Mouse (Mus musculus): ENCODE measurements around the gene Pde2a. TPM values are rescaled to one million over a fixed set of nuclear protein-coding genes. Genes with fewer than 3 reads are reported as not detected.

Pde2a gene
- 100 to 1,000 TPM; 320 to 356 (median 336) TPM for total RNA-seq (2022)

DNA sequence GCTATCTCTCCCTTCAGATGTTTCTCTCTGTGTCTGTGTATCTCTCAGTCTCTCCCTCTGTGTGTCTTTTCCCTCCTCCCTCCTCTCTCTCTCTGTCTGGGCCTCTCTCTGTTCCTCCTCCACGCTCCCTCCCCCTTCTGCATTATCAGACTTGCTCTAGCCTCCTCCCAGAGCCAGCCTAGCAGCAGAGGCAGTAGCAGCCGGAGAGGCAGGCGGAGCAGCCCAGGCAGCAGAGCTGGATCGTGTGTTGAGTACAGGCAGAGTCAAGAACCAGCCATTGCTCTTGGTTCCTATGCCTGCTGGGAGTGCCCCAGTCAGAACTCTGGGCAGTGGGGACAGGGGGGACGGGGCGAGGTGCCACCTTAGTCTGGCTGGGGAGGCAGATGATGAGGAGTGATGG is at the start of gene Pde2a:
Gene Pde2a (plus strand): TSS at position 163 of the 400 bp plus-strand sequence.
- peak; percentile 81 to 82 for DNase-seq (ENCODE audit: low spot score in 2 of 2)

DNA sequence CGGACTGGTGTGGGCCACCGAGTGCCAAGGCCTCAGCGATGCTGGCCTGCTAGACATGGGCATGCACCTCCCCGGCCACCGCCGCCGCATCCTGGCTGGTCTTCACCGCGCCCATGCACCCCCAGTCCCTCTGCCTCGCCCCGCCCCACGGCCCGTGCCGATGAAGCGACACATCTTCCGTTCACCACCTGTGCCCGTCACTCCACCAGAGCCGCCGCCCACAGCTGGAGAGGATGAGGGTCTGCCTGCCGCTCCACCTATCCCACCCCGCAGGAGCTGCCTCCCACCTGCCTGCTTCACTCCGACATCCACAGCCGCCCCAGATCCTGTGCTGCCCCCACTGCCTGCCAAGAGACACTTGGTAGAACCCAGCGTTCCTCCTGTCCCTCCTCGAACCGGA is 48.4 kb upstream of the Pde2a start:
- no peak for DNase-seq (ENCODE audit: low spot score in 2 of 2)

GRCm38 (mm10) chr7:101374155-101374554 is 47.3 kb upstream of the Pde2a start:
- no peak for DNase-seq (ENCODE audit: low spot score in 2 of 2)

DNA sequence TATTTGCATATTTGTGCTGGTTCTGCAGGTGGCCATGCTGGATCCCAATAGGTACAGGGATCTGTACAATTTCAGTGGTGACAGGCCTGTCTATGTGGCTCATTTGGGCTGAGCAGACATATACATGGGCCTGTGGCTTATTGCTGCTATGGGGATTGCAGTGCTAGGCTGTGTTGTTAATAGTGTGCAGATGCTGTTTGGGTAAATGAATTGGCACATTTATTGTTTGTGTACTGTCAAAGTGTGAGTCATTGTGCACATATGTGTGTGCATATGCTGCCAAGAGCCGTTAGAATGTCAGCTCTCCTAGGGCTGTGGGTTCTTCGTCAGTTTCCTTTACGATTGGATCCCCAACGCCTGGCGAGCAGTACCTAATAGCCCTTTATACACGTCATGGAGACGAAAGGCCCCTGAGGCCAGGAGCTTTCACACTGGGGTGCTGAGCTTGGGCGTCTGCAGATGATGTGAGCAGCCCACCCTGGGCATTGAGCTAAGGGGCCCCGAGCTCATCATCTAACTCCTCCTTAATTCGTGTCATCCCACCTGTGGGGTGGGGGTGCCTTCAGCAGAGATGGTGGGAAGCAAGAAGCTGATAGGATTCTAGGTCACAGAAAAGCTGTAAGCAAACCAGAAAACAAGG is 44.7 kb upstream of the Pde2a start:
- DNase-seq (ENCODE audit: low spot score in 2 of 2): peak in 1 of 2 experiments; percentile 42

DNA sequence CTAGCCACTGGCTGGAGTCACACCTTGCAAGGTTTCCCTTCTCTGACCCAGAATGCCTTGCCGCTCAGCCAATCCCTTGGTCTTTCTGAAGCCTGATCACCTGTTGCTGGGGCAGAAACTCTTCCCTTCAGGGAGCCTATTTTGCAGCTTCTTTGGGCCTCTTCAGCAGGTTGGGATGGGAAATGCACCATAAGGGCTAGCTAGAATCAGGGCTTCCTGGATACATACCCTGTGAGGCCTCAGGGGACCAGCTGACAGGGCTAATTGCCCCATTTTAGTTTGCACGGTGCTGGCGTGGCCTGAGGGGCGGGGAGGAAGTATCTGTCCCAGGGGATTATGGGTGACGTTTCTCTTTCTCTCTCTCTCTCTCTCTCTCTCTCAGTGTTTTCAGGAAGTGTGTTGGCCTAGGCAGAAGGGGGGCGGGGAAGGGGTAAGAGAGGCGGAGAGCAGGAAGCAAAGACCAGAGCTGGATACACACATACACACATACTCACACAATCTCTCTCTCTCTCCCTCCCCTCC is 43.7 kb upstream of the Pde2a start:
- no peak for DNase-seq (ENCODE audit: low spot score in 2 of 2)

DNA sequence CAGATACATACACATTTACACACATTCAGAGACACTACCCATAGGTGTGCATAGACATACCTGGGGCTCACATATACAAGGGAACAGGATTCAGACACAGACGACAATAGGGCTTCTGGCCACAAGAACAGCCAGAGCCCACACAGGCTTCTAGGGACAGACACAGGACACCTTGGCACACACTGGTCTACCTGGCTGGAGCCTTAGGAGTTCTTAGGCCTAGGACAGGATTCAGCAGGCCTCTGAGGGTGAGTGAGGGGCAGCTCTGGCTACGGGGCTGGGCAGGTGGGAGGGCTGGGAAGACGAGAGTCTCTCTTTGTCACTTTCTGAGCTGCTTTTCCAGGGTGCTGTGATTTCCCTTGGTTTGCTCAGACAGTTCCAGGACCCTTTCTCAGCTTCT is 43.2 kb upstream of the Pde2a start:
- DNase-seq (ENCODE audit: low spot score in 2 of 2): no peak

DNA sequence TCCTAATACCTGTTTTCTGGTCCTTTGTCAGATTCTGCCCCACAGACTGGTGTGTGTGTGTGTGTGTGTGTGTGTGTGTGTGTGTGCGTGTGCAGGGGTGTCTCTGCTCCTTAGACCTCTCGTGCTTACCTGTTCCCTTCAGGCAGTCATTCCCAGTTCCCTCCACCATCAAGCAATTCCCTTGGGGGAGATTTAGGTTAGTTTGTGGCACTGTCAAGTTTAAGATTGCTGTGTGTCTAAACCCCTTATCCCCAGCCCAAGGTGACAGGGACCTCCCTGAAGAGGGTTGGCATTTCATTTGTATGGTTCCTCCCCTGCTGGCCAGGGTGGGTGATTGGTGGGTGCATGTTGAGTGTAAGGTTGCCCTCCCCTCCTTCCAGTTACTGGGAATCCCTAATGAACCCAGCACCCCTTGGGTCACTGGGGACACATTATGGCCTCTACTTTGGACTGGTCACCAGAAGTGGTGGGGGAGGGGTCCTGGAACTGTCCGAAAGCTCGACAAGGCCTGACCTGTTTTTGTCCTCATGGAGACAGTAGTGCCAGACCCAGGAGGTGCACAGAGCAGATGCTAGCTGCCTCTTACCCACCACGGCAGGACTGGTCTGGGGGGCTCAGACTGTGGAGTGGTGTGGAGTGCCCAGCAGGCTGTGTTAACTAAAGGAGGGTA is 42.6 kb upstream of the Pde2a start:
- no peak for DNase-seq (ENCODE audit: low spot score in 2 of 2)

DNA sequence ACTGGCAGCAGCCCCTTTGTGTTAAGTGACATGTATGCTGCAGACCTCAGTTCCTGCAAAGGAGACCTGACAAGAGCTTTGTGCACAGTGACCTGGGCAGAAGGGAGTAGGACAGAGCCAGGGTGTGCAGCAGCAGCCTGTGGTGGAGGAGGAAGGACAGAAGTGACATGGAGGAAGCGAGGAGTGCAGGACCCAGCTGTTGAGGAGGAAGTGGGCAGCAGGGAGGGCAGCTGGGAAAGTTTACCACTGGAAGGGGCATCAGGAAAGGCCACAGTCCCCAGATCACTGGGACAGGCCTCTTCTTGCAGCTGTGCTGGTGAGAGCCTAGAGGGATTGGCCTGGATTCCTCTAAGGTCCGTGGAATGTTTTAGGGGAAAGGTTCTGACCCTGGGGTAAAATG is 41.8 kb upstream of the Pde2a start:
- DNase-seq (ENCODE audit: low spot score in 2 of 2): no peak

DNA sequence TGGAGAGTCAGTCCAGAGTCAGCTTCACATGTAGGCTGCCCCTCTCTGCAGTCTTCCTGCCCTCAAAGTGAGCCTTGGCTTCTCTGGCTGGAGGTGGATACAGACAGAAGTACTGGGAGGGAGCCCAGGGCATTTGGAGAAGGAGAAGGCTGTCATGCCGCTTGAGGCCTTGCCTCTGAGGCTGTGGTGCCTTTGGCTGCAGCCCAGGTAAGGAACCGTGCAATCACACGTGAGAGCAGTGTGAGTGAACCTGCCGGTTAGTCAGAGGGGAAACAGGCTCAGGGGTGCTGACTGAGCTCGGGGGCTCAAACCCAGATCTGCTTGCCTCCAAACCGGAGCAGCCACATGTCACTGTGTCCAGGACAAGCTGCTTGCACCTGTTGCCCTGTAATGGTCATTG is 40.0 kb upstream of the Pde2a start:
- no peak for DNase-seq (ENCODE audit: low spot score in 2 of 2)

DNA sequence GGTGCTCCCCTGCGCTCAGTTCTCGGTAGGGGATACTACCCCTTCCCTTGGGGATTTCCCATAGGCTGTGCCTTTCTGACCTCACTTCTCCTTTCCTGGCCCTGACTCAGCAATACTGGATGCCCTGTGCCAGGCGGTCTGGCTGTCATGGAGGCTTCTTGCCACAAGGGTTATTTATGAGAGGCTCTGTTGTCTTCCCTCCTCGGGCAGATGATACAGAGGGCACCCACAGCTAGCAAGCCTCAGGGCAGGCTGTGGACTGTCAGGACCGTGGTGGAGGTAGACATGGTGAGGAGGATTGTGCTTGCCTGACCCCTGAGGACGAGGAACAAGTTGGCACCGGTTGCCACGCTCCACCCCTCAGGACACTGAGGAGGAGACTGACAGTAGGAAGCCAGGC is 39.1 kb upstream of the Pde2a start:
- DNase-seq (ENCODE audit: low spot score in 2 of 2): no peak

DNA sequence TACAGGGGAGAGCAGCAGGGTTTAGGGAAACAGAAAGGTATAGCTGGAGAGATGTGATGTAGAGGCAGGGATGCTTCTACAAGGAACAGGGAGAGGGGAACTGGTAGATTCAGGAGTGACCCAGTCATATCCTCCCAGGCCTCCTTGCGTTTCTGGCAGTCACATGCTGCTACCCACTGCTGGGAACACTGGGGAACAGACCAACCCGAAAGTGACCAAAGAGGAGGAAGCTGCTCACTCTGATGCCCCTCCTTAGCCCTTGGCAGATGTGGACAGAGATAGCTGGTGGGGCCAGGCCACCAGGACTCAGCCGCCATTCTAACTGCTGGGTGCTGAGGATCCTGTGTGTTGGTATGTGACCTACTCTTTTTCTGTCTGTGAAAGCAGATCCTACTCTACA is 37.7 kb upstream of the Pde2a start:
- no peak for DNase-seq (ENCODE audit: low spot score in 2 of 2)

DNA sequence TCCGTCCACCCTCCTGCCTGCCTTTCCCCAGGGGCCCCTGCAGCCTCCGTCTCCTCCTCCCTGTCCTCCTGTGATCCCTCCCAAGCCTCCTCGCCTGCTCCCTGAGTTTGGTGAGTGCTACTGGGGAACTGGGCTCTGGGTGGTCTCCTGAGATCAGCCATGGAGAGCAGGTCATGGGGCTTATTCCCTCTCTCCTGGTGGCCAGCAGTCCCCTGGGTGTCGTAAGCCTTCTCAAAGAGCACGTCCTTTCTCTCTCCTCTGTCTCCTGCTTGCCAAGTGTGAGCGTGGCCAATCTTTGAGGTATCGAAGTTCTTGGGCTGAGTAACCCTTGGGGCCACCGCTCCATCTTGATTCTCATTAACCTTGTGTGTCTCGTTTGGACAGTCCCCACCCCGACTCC is 36.6 kb upstream of the Pde2a start:
- no peak for DNase-seq (ENCODE audit: low spot score in 2 of 2)

DNA sequence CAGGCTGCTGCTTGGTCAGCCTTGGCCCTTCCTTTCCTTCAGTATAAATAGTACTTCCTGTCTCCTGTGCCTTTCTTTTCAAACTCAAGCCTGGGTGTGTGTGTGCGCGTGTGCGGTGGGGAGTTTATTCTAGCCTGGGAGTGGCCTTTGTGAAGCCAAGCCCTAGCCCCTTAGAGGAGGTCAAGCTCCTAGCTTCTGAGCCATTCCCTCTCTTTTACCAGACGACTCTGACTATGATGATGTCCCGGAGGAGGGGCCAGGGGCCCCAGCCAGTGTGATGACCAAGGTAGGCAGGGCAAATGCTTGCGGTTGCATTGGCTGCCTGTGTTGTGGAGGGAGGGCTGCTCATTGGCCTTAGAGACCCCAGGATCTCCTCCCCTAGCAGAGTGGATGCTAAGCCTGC is 36.2 kb upstream of the Pde2a start:
- DNase-seq (ENCODE audit: low spot score in 2 of 2): no peak

DNA sequence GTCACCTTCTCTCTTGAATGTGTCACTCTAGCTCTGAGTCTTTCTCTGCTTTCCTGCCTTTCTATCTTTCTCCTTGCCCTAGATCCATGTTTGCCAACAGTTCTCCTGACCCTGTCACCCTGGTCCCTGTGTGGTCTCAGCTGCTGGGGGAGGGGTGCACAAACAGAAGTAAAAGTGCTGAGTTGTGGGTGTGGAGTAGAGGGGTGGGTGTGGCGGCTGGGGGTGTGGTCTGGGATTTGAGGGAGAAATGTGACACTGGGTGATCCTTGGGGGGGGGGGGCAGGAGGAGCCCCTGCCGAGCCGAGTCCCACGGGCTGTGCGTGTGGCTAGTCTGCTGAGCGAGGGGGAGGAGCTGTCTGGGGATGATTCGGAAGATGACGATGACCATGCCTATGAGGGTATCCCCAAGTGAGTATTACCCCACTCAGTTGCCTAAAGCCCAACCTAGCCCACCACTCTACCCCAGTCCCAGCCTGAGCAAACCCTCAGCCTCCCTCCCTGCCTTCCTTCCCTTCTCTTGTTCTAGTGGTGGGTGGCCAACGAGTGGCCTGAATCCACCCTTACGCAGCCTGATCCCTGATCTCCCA is 35.5 kb upstream of the Pde2a start:
- no peak for DNase-seq (ENCODE audit: low spot score in 2 of 2)

DNA sequence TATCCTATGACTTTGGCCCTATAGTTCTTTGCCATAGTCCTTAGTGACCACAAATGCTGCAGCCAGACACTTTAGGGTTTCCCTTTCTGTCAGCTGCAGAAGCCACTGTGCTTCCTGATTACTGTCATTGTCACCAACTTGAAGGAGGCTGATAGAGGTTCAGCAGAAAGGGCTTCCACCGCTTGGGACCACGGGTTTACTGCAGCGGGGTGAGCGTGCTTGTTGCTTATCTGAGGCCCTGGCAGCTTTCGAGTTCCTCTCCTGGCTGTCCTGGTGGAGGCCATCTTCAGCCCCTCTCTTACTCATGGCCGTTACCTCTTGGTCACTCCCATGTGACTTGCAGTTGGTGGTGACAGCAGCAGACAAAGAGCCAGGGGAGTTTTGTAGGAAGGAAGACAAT is 32.2 kb upstream of the Pde2a start:
- no peak for DNase-seq (ENCODE audit: low spot score in 2 of 2)

GRCm38 (mm10) chr7:101391909-101392479 is 29.5 kb upstream of the Pde2a start:
- DNase-seq (ENCODE audit: low spot score in 2 of 2): no peak

GRCm38 (mm10) chr7:101393015-101393414 is 28.5 kb upstream of the Pde2a start:
- no peak for DNase-seq (ENCODE audit: low spot score in 2 of 2)

DNA sequence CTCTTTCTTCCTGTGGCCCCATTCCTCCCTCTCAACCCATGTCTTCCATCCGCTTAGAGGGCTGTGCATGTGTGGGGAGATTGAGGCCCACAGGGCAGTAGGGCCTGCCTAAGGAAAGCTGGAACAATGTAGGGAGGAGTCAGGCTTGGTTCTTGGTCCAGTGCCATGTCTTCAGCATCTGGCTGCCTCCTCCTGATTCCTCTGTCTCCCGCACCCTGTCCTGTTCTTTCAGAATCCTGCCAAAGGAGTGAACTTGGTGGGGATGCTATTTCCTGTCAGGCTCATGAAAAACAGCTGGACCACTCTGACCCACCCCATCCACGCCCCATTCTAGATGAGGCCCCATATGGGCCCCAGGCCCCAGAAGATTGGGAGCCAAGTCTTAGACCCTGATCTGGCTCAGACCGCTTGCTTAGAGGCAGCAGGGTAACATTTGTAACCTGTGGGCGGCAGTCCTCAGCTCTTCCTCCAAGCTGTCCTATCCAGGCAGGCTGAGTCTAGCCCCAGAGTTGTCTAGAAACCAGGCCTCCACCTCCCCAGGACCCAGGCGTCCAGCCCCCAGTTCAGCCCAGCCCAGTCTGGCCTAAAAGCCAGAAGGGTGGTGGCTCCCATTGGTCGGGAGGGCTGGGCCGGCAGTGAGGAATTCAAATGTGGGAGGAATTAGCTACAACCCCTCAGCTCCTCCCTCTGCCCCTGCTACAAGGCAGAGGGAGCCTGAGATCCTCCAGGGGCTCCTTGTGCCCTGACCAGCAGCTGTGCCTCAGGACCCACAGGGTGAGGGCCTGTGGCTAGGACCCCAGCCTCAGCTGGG is 27.6 kb upstream of the Pde2a start:
- DNase-seq (ENCODE audit: low spot score in 2 of 2): no peak

GRCm38 (mm10) chr7:101394569-101394968 is 26.9 kb upstream of the Pde2a start:
- DNase-seq (ENCODE audit: low spot score in 2 of 2): no peak

DNA sequence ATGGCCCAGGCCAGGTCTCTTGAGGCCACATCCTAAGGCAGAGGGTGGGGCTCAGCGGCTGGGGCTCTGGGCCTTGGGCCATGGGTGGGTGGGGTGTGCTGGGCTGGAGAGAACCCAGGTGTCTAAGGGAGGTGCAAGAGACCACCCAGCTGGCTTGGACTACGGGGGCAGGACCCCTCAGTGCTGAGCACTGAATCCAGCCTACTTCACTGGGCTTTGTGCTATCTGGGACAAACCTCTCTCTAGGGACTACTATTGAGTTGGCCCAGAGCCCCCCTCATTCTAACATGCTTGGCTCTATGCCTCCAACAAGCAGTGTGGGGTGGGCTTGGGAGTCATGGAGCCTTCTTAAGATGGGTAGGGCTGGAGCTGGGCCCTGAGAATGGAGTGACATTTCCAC is 26.0 kb upstream of the Pde2a start:
- no peak for DNase-seq (ENCODE audit: low spot score in 2 of 2)

DNA sequence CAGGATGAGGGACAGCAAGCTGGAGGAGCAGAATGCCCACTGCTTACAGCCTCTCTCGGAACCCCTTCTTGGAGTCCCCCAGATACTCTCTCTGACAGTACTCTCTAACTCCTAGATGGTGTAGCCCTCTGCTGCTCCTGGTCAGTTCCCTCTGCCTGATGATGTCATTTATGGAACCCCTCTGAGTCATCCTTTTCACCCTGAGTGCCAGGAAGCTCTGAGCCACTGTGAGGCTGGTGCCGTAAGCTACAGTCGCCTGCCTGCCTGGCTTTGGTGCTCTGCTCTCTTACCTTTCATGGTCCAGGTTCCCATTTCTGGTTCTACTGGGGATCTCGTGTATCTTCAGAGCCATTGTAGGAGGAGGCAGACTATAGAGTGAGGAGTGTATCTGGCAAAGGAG is 24.3 kb upstream of the Pde2a start:
- DNase-seq (ENCODE audit: low spot score in 2 of 2): no peak

DNA sequence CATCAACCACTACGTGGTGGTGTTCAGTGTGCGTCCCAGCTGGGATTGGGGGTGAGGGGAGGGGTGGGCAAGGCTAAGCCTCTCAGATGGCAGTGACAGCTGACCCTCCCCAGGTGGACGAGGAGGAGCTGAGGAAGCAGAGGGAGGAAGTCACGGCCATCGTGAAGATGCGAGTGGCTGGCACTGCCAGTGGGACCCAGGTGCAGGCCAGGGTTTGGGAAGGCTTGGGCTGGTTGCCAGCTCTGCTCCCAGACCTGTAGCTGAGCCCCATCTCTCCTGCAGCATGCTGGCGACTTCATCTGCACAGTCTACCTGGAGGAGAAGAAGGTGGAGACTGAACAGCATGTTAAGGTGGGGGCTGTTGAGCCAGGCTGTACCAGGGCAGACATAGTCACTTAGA is 20.0 kb upstream of the Pde2a start:
- DNase-seq (ENCODE audit: low spot score in 2 of 2): no peak

All from layer of hippocampus, adult 8-10 months (tissue).